Mouse (Mus musculus) neural tube, postnatal 0 days (tissue): ENCODE data around the gene Ccdc47. TPM values are rescaled to one million over a fixed set of nuclear protein-coding genes. Genes with fewer than 3 reads are reported as not detected.

Source experiments
- polyA plus RNA-seq: library from polyadenylated mRNA; unstranded; fragments of >200 nt; fragmentation: Nextera tagmentation; extraction: Ambion mirVana; gene quantifications from 2 replicates; pipeline ENCODE4 v1.2.1, GENCODE M21; 2015

The Ccdc47 gene
- 73.1 and 80.1 TPM in 2 replicates for polyA plus RNA-seq

DNA sequence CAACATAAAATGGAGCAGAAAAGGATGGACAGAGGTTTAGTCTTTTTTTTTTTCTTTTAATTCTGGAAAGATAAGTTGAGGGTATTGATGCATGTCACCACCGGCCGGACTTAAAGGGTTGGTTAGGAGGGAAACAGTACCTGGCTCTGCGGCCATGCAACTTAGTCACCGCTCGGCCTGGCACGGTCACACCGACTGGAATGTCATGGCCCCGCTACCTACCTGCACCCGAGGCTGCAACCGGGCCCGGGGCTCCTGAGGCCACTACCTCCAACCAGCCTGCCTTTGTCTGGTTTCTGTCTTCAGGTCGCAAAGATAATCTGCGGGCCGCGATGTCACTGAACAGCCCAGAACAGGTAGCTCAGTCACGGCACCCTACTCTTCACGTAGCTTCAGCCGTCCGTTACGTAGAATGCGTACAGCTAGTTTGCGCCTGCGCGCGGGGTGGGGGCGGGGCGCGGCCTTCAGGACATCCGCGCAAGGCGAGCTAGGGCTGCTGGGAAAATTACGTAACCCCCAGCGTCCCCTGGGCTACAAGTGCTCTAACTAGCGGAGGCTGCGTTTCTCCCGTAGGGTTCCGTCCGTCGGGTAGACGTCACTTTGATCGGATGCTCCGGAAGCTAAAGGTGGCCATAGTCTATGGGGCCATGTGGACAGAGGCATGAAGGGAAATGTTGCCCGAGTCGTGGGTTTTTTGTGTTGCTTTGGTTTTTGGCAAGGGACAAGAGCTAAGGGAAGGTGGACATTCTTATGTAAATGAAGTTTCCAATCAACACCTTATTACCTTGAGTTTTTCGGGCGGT, at the start of gene Ccdc47:
TSS of gene Ccdc47 (minus strand) at position 418 of the 803 bp plus-strand sequence.

DNA sequence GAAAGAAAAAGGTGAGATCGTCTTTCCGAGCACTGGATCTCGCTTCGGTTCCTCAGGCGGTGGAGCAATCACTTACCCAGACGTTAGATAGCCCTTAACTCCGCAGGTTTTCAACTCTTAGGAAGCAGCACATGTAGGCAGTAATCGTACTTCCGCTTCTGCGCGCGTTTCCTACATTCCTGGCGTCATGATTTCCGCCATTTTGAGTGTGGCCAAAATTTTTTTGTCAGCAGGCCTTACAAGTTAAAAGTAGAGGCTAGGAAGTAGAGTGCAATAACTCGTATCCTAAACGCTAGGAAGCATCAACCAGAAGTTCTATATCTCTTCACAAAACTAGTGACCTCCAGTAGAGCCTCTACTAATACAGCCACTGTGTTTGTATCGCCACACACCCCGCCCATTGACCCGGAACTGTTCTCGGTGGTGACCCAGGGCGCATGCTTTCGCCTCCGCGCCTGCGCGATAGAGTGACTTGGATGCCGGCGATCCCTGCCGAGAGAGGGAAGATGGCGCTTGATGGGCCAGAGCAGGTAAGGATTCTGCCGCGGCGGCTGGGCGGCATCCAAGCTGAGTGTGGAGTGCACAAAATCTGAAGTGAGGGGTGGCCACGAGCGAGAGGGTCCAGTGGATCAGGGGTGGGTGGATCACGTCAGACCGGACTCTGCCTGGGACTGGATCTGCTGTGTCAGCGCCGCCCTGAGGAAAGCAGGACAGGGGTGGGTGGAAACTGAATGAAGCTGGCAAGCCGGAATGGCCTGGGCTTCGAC, 39.7 kb upstream of the Ccdc47 start, which contains the start of the genes Ftsj3 and Psmc5:
TSS of gene Ftsj3 (minus strand) at position 395 of the 767 bp plus-strand sequence.
TSS of gene Psmc5 (plus strand) at position 470 of the 767 bp plus-strand sequence.

DNA sequence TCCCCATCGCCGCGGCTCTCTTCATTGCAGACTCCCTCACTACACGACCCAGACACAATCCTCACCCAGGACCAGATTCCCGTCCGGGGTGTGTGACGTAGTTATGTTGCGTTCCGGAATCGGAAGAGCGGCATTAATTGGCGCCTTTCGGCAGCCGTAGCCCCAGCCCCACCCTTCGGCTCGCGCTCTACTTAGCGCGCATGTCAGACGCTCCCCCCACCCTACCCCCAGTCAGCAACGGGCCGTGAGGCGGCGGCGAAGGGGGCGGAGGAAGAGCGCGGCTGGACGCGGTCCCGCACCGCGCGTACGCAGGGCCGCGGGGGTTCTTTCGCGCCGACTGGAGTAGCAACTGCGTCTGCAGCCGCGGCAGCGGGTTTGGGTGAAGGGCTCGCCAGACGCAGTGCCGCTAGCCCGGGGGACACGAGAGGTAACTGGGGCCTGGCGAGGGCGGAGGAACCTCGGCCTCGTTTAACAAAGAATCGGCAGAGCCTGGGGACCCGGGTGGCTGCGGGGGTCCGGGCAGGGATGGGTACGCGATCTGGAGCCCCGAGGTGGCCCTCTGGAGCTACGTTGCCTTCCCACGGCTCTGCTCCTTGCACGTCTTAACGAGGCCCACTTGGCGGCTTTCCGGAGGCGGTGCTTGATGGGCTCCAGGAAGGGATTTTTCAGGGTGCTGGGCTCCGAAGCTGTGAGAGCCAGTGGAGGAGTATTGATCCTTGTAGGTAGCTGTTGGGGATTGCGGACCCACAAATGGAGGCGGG, 766 bp upstream of the Ccdc47 start, which contains the start of gene Ddx42:
TSS of gene Ddx42 (plus strand) at position 197 of the 761 bp plus-strand sequence.

DNA sequence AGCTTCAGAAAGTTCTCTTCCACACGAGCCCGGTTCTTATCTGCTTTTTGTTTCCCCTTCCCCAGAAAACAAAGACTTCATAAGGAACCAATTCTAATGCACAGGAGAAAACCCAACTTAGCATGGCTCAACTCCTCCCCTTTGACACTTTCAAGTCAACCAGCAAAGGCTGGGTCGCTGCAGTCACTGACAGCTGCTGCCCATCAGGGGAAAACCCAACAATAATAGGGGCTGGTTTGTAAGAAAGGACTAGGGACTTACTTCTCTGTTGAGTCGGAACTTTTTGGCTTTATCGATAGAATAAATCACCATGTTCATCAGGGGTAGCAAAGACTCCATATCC, 14.1 kb downstream of the Ccdc47 start, which contains the start of gene Strada:
TSS of gene Strada (minus strand) at position 46 of the 343 bp plus-strand sequence.

DNA sequence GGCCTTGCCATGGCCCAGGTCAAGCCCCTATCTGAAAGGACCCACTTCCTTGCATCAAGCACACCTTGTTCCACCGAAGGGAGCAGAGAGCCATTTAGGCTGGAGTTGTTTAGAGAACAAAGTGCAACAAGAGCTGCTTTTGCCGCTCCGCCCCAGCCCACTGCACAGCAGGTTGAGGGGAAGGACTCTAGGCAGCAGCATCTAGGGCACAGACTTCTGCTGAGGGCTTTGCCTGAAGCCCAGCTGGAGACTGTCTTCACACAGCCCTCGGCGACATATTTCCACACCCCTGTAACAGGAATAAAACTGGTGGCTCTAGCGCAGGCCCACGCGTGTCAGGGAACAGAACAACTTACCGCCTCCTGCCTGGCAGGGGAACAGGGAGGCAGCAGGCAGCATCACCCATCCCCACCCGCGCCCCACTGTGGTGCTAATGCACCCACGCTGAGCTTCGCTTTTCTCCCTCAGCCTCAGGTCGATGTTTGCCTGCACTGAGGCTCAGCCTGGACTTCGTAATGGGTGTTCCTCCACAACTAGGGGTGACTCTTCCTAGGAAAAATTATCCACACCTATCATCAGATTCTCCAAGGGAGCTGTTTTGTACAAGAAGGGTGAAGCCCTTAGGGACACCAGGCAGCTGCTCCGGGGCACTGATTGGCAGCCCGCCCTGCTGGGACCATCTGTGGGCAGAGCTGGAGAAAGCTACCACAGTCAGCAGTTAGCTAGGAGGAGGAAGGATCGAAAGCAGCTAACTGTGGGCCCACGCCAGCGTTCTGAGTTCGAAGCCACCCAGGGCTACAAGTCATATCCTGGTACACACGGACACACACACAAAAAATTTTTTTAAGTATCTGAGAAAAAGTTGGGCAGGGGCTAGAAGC, 55.1 kb downstream of the Ccdc47 start, which contains the start of the genes Gm10840 and Limd2:
TSS of gene Gm10840 (plus strand) at position 10 of the 881 bp plus-strand sequence.
TSS of gene Limd2 (minus strand) at position 20 of the 881 bp plus-strand sequence.

Other genes with a start within 250 kb of the Ccdc47 start
- 7.6 and 8.0 TPM in 2 replicates for gene Ace, start 248.4 kb downstream of the Ccdc47 start, polyA plus RNA-seq
- 0.10 TPM in 1 of 2 replicates, not detected in the other for gene Ace3, start 221.7 kb downstream of the Ccdc47 start, polyA plus RNA-seq
- 2.5 and 3.9 TPM in 2 replicates for gene Kcnh6, start 208.2 kb downstream of the Ccdc47 start, polyA plus RNA-seq
- 117 and 140 TPM in 2 replicates for gene Dcaf7, start 179.5 kb downstream of the Ccdc47 start, polyA plus RNA-seq
- gene Taco1, start 150.3 kb downstream of the Ccdc47 start, polyA plus RNA-seq = 7.3 and 7.4 TPM in 2 replicates
- gene Map3k3, start 131.7 kb downstream of the Ccdc47 start, polyA plus RNA-seq = 11.0 and 12.1 TPM in 2 replicates
- gene Gm10840, start 55.5 kb downstream of the Ccdc47 start, polyA plus RNA-seq = not detected in 2 replicates
- gene Limd2, start 55.5 kb downstream of the Ccdc47 start, polyA plus RNA-seq = 104 and 107 TPM in 2 replicates
- gene Strada, start 14.2 kb downstream of the Ccdc47 start, polyA plus RNA-seq = 24.1 and 24.5 TPM in 2 replicates
- 52.9 and 54.4 TPM in 2 replicates for gene Ddx42, start 582 bp upstream of the Ccdc47 start, polyA plus RNA-seq
- 26.2 and 28.3 TPM in 2 replicates for gene Ftsj3, start 39.7 kb upstream of the Ccdc47 start, polyA plus RNA-seq
- gene Psmc5, start 39.8 kb upstream of the Ccdc47 start, polyA plus RNA-seq = 291 and 312 TPM in 2 replicates
- 10.6 and 12.2 TPM in 2 replicates for gene Smarcd2, start 56.6 kb upstream of the Ccdc47 start, polyA plus RNA-seq
- 0.14 TPM in 1 of 2 replicates, not detected in the other for gene Tcam1, start 60.3 kb upstream of the Ccdc47 start, polyA plus RNA-seq
- not detected in 2 replicates for gene Gh, start 85.5 kb upstream of the Ccdc47 start, polyA plus RNA-seq
- gene Cd79b, start 98.4 kb upstream of the Ccdc47 start, polyA plus RNA-seq = 1.5 TPM in 2 replicates
- gene Scn4a, start 136.9 kb upstream of the Ccdc47 start, polyA plus RNA-seq = 0.04 TPM in 1 of 2 replicates, not detected in the other
- 0.42 TPM in 1 of 2 replicates, not detected in the other for gene Prr29, start 149.1 kb upstream of the Ccdc47 start, polyA plus RNA-seq
- 11.7 and 13.7 TPM in 2 replicates for gene Icam2, start 171.7 kb upstream of the Ccdc47 start, polyA plus RNA-seq